Mouse (Mus musculus) ES-E14 (cell line): ENCODE measurements around the gene Cercam. TPM values are rescaled to one million over a fixed set of nuclear protein-coding genes. Genes with fewer than 3 reads are reported as not detected.
"Not testable (repeated sequence)": the region's sequence is repeated elsewhere in the genome, so short reads cannot be mapped to it uniquely, and the experiment has no call there.

Experiments used
- DNase-seq: peaks from one replicate; pipeline ENCODE4 v3.0.0-alpha.2; 2013; ENCODE audit warnings: low read depth, low spot score
- H3K27ac ChIP-seq: 2 replicates; pipeline ENCODE4 v1.5.1; 2012; ENCODE audit warnings: low read depth, mild to moderate bottlenecking, low read length, moderate library complexity, mixed read lengths; ENCODE audit not compliant: poor library complexity, insufficient read depth, severe bottlenecking
- H3K36me3 ChIP-seq: 2 replicates; pipeline ENCODE4 v1.6.1; 2012; ENCODE audit warnings: mild to moderate bottlenecking, low read length, moderate library complexity, mixed read lengths; ENCODE audit not compliant: control insufficient read depth, poor library complexity, insufficient read depth, severe bottlenecking
- H3K4me1 ChIP-seq, 2 experiments: fragments of 150-350 bp in 1 of 2; sonication (generic) in 1 of 2; 2 replicates each; pipeline ENCODE4 v1.6.1; 2012; ENCODE audit warnings: low read length in 2 of 2, mild to moderate bottlenecking in 1 of 2, mixed read lengths in 1 of 2; ENCODE audit not compliant: control insufficient read depth in 2 of 2, insufficient read depth in 2 of 2, poor library complexity in 1 of 2
- H3K4me3 ChIP-seq, 2 experiments: fragments of 150-350 bp in 1 of 2; sonication (generic) in 1 of 2; 2 replicates each; pipeline ENCODE4 v1.5.1; 2012; ENCODE audit warnings: low read length in 2 of 2, low read depth in 1 of 2, mild to moderate bottlenecking in 1 of 2, mixed read lengths in 1 of 2; ENCODE audit not compliant: insufficient read depth in 1 of 2, poor library complexity in 1 of 2, severe bottlenecking in 1 of 2
- H3K9ac ChIP-seq: 2 replicates; pipeline ENCODE4 v1.6.1; 2012; ENCODE audit warnings: low read depth, mild to moderate bottlenecking, low read length, mixed read lengths; ENCODE audit not compliant: poor library complexity, insufficient read depth, severe bottlenecking
- H3K9me3 ChIP-seq: fragments of 150-350 bp; sonication (generic); 2 replicates; pipeline ENCODE4 v1.6.1; 2012; ENCODE audit warnings: low read depth, mild to moderate bottlenecking, low read length; ENCODE audit not compliant: control insufficient read depth, insufficient read depth
- CHD2 ChIP-seq: IDR thresholded peaks from 2 replicates; pipeline ENCODE4 v1.6.1; 2014; ENCODE audit warnings: mild to moderate bottlenecking, low read depth, low read length, inconsistent platforms
- HCFC1 ChIP-seq: IDR thresholded peaks from 2 replicates; pipeline ENCODE4 v1.6.1; 2012; ENCODE audit warnings: low read length, inconsistent platforms, borderline replicate concordance; ENCODE audit not compliant: insufficient read depth
- MAFK ChIP-seq: IDR thresholded peaks from 2 replicates; pipeline ENCODE4 v1.6.1; 2014; ENCODE audit warnings: mild to moderate bottlenecking, low read depth, low read length, inconsistent platforms; ENCODE audit not compliant: insufficient read depth
- ZC3H11A ChIP-seq: IDR thresholded peaks from 2 replicates; pipeline ENCODE4 v1.6.1; 2012; ENCODE audit warnings: low read depth, mild to moderate bottlenecking, inconsistent platforms, low read length, borderline replicate concordance
- ZNF384 ChIP-seq: IDR thresholded peaks from 2 replicates; pipeline ENCODE4 v1.6.1; 2012; ENCODE audit warnings: low read depth, low read length, inconsistent platforms
- in situ Hi-C, 2 experiments: fragments of 600-800 bp; cut with MboI; formaldehyde crosslinking; loops; one replicate each; pipeline ENCODE4 v1.15.1; 2025; ENCODE audit warnings: low sequenced_read_pairs in 2 of 2, inconsistent platforms in 1 of 2; ENCODE audit not compliant: unreplicated experiment in 2 of 2
- total RNA-seq: library from RNA; depleted of rRNA; stranded (reverse); fragments of 300-350 nt; gene quantifications from 2 replicates; pipeline ENCODE4 v1.2.3, GENCODE M21; 2012

Cercam gene
- total RNA-seq, 1 experiment: 15.8 TPM

GRCm38 (mm10) chr2:29897366-29897765, 28.4 kb downstream of the Cercam start:
- Histone ChIP-seq H3K4me3 (no peak overlapping the region), H3K4me1 (no peaks in the 10 kb centered on the region), H3K36me3 (peaks cover 71% of the 10 kb centered on the region), H3K9me3 (no peaks in the 10 kb centered on the region), H3K27ac (no peak overlapping the region), H3K9ac (no peak overlapping the region)
- in situ Hi-C loops: no loop called here
- TF ChIP-seq CHD2 (no peak), ZC3H11A (no peak), MAFK (no peak), ZNF384 (no peak), HCFC1 (no peak)
- no peak for DNase-seq

- H3K36me3 ChIP-seq: peaks cover 71% of the 10 kb centered on the region
- H3K27ac ChIP-seq: no peak overlapping the region
- H3K4me3 ChIP-seq: no peak overlapping the region
- no peak for TF ChIP-seq MAFK
- no peak for TF ChIP-seq ZNF384
- no peak for TF ChIP-seq ZC3H11A
- TF ChIP-seq CHD2: no peak
- TF ChIP-seq HCFC1: no peak
- H3K9ac ChIP-seq: no peak overlapping the region
- DNase-seq: no peak
- no peaks in the 10 kb centered on the region for H3K9me3 ChIP-seq
- in situ Hi-C loops: no loop called here
- H3K4me1 ChIP-seq: no peaks in the 10 kb centered on the region
Observed at GRCm38 (mm10) chr2:29898081-29898480, 29.1 kb downstream of the Cercam start.

GRCm38 (mm10) chr2:29902194-29902593, 33.2 kb downstream of the Cercam start:
- Histone ChIP-seq H3K27ac (no peak overlapping the region), H3K36me3 (peaks cover 74% of the 10 kb centered on the region), H3K4me1 (no peaks in the 10 kb centered on the region), H3K4me3 (no peak overlapping the region), H3K9me3 (no peaks in the 10 kb centered on the region), H3K9ac (no peak overlapping the region)
- no peak for DNase-seq
- in situ Hi-C loops: loop anchor here (25.0 kb wide), 3 partner anchors 110 to 740 kb away; no protein-coding TSS in a partner anchor
- TF ChIP-seq CHD2: no peak
- TF ChIP-seq HCFC1: no peak
- TF ChIP-seq ZNF384: no peak
- TF ChIP-seq MAFK: no peak
- no peak for TF ChIP-seq ZC3H11A

GRCm38 (mm10) chr2:29908171-29908570, 39.2 kb downstream of the Cercam start:
- in situ Hi-C loops: loop anchor here (25.0 kb wide), 3 partner anchors 104 to 746 kb away; no protein-coding TSS in a partner anchor
- H3K9ac ChIP-seq, H3K9me3 ChIP-seq, H3K27ac ChIP-seq, DNase-seq, H3K4me3 ChIP-seq, H3K4me1 ChIP-seq: not testable (repeated sequence)
- peaks cover 56% of the 10 kb centered on the region for H3K36me3 ChIP-seq

GRCm38 (mm10) chr2:29910042-29910441, 41.1 kb downstream of the Cercam start:
- Histone ChIP-seq H3K4me1 (no peaks in the 10 kb centered on the region), H3K9me3 (no peaks in the 10 kb centered on the region), H3K9ac (no peak overlapping the region), H3K36me3 (peaks cover 56% of the 10 kb centered on the region), H3K27ac (no peak overlapping the region), H3K4me3 (no peak overlapping the region)
- DNase-seq: peak; percentile 41
- in situ Hi-C loops: loop anchor here (25.0 kb wide), 3 partner anchors 102 to 748 kb away; no protein-coding TSS in a partner anchor
- TF ChIP-seq ZC3H11A: no peak
- no peak for TF ChIP-seq ZNF384
- no peak for TF ChIP-seq HCFC1
- TF ChIP-seq MAFK: no peak
- no peak for TF ChIP-seq CHD2
